Mouse (Mus musculus) stomach, embryonic 16.5 days (tissue): ENCODE results near the gene Xrcc6. TPM values are rescaled to one million over a fixed set of nuclear protein-coding genes. Genes with fewer than 3 reads are reported as not detected.
A peak's percentile ranks its signal among the peaks of the same experiment; 100 is the strongest.
"Not testable (repeated sequence)": the region's sequence is repeated elsewhere in the genome, so short reads cannot be mapped to it uniquely, and the experiment has no call there.

Experiments used
- ATAC-seq: fragments of 200-750 bp; cut with Nextera tagmentation; 2 replicates; pipeline ENCODE4 v1.8.0; 2017; ENCODE audit warnings: moderate number of reproducible peaks, moderate TSS enrichment; ENCODE audit not compliant: insufficient read depth, low FRiP score
- H3K27ac ChIP-seq: fragments of 300-500 bp; sonication (generic); 2 replicates; pipeline ENCODE4 v1.5.1; 2014; ENCODE audit warnings: low read length
- H3K27me3 ChIP-seq: fragments of 300-500 bp; sonication (generic); 2 replicates; pipeline ENCODE4 v1.6.1; 2014; ENCODE audit warnings: low read length, control low read depth, mixed read lengths; ENCODE audit not compliant: control insufficient read depth, insufficient read depth
- H3K36me3 ChIP-seq: fragments of 300-500 bp; sonication (generic); 2 replicates; pipeline ENCODE4 v1.6.1; 2014; ENCODE audit warnings: low read length; ENCODE audit not compliant: control insufficient read depth, insufficient read depth
- H3K4me1 ChIP-seq: fragments of 300-500 bp; sonication (generic); 2 replicates; pipeline ENCODE4 v1.6.1; 2014; ENCODE audit warnings: low read length, control low read depth, mixed read lengths; ENCODE audit not compliant: control insufficient read depth, insufficient read depth
- H3K4me2 ChIP-seq: fragments of 300-500 bp; sonication (generic); 2 replicates; pipeline ENCODE4 v1.6.1; 2014; ENCODE audit warnings: low read depth, low read length, mixed read lengths
- H3K4me3 ChIP-seq: fragments of 300-500 bp; sonication (generic); replicated peaks from 2 replicates; pipeline ENCODE4 v1.5.1; 2014; ENCODE audit warnings: mild to moderate bottlenecking, low read length
- H3K9ac ChIP-seq: fragments of 300-500 bp; sonication (generic); 2 replicates; pipeline ENCODE4 v1.6.1; 2014; ENCODE audit warnings: low read length
- H3K9me3 ChIP-seq: fragments of 300-500 bp; sonication (generic); replicated peaks from 2 replicates; pipeline ENCODE4 v1.6.1; 2016; ENCODE audit warnings: low read length, control low read depth; ENCODE audit not compliant: control insufficient read depth
- WGBS: fragments of 180-500 bp; shearing (Covaris S2); extraction: QIAGEN DNeasy Blood & Tissue Kit; methylation state at CpG from one replicate; pipeline ENCODE4 v1.1.7; 2014; 5-methylcytosine and 5-hydroxymethylcytosine counted together
- polyA plus RNA-seq: library from polyadenylated mRNA; unstranded; fragments of >200 nt; fragmentation: Nextera tagmentation; extraction: Ambion mirVana; gene quantifications from 2 replicates; pipeline ENCODE4 v1.2.1, GENCODE M21; 2015

Gene Xrcc6
- polyA plus RNA-seq, 1 experiment from 2014 or later, result 72.2 TPM

GRCm38 (mm10) chr15:81970498-81970897, 17.1 kb upstream of the Xrcc6 start:
- not testable (repeated sequence) for H3K4me1 ChIP-seq, H3K9me3 ChIP-seq, ATAC-seq, H3K9ac ChIP-seq, H3K27me3 ChIP-seq, H3K36me3 ChIP-seq, H3K4me3 ChIP-seq, H3K4me2 ChIP-seq, H3K27ac ChIP-seq
- WGBS, result 95% methylated on average over 4 of the region's 4 CpGs

- not testable (repeated sequence) for H3K9me3 ChIP-seq, H3K27me3 ChIP-seq, H3K4me3 ChIP-seq, ATAC-seq, H3K27ac ChIP-seq, H3K36me3 ChIP-seq, H3K9ac ChIP-seq, H3K4me2 ChIP-seq, H3K4me1 ChIP-seq
- WGBS, result 91% methylated on average over 8 of the region's 8 CpGs
Measured at GRCm38 (mm10) chr15:81975156-81975555, 12.5 kb upstream of the Xrcc6 start.

- no peaks in the 10 kb centered on the region for H3K27me3 ChIP-seq
- H3K4me3 ChIP-seq, result no peak within 1 kb of the TSS
- no peak within 1 kb of the TSS for H3K9ac ChIP-seq
- no peaks in the 10 kb centered on the region for H3K9me3 ChIP-seq
- no peak for ATAC-seq
- no peak within 1 kb of the TSS for H3K4me2 ChIP-seq
- no peak within 1 kb of the TSS for H3K27ac ChIP-seq
- no peaks in the 10 kb centered on the region for H3K36me3 ChIP-seq
- no peaks in the 10 kb centered on the region for H3K4me1 ChIP-seq
- WGBS, result 95% methylated on average over 23 of the region's 23 CpGs
Measured at GRCm38 (mm10) chr15:81980321-81980720, 7.3 kb upstream of the Xrcc6 start, which contains the start of gene 1700029P11Rik. TSS of gene 1700029P11Rik (plus strand) at chr15:81980540.

- Histone ChIP-seq H3K9me3 (no peaks in the 10 kb centered on the region), H3K4me2 (no peak overlapping the region), H3K9ac (no peak overlapping the region), H3K36me3 (no peaks in the 10 kb centered on the region), H3K27me3 (no peaks in the 10 kb centered on the region), H3K4me1 (no peaks in the 10 kb centered on the region), H3K27ac (no peak overlapping the region), H3K4me3 (no peak overlapping the region)
- WGBS, result 58% methylated on average over 1 of the region's 1 CpGs
- no peak for ATAC-seq
Measured at GRCm38 (mm10) chr15:81982173-81982572, 5.5 kb upstream of the Xrcc6 start.

- H3K27ac ChIP-seq, result no peak overlapping the region
- no peak overlapping the region for H3K4me2 ChIP-seq
- no peaks in the 10 kb centered on the region for H3K27me3 ChIP-seq
- H3K4me3 ChIP-seq, result no peak overlapping the region
- no peaks in the 10 kb centered on the region for H3K9me3 ChIP-seq
- no peaks in the 10 kb centered on the region for H3K4me1 ChIP-seq
- 60% methylated on average over 2 of the region's 2 CpGs for WGBS
- no peaks in the 10 kb centered on the region for H3K36me3 ChIP-seq
- H3K9ac ChIP-seq, result no peak overlapping the region
- ATAC-seq, result no peak
Measured at GRCm38 (mm10) chr15:81985267-81986161, 2.1 kb upstream of the Xrcc6 start.

- ATAC-seq, result peak; percentile 66; the same call in 1 of the 2 replicates
Measured at GRCm38 (mm10) chr15:81989371-81990062, 1.9 kb downstream of the Xrcc6 start.

GRCm38 (mm10) chr15:81990549-81990948, 2.9 kb downstream of the Xrcc6 start:
- H3K27me3 ChIP-seq, result no peaks in the 10 kb centered on the region
- WGBS, result 36% methylated on average over 7 of the region's 7 CpGs
- no peaks in the 10 kb centered on the region for H3K4me1 ChIP-seq
- H3K4me2 ChIP-seq, result no peak overlapping the region
- no peak overlapping the region for H3K4me3 ChIP-seq
- H3K36me3 ChIP-seq, result no peaks in the 10 kb centered on the region
- no peaks in the 10 kb centered on the region for H3K9me3 ChIP-seq
- H3K9ac ChIP-seq, result no peak overlapping the region
- peak; percentile 49; the same call in 1 of the 2 replicates for ATAC-seq
- H3K27ac ChIP-seq, result no peak overlapping the region

More at GRCm38 (mm10) chr15:81989371-81990062, 1.9 kb downstream of the Xrcc6 start:
- Histone ChIP-seq H3K4me3 (no peak overlapping the region), H3K4me1 (no peaks in the 10 kb centered on the region), H3K27me3 (no peaks in the 10 kb centered on the region), H3K4me2 (no peak overlapping the region), H3K27ac (no peak overlapping the region), H3K9me3 (no peaks in the 10 kb centered on the region), H3K36me3 (no peaks in the 10 kb centered on the region), H3K9ac (0 out of 2 replicates have a peak overlapping the region, but pooled peaks have one; percentile 51)
- 37% methylated on average over 11 of the region's 11 CpGs for WGBS

GRCm38 (mm10) chr15:81993992-81994391, 6.4 kb downstream of the Xrcc6 start:
- Histone ChIP-seq H3K9ac (no peak overlapping the region), H3K27me3 (no peaks in the 10 kb centered on the region), H3K27ac (no peak overlapping the region), H3K36me3 (no peaks in the 10 kb centered on the region), H3K4me3 (no peak overlapping the region), H3K4me1 (no peaks in the 10 kb centered on the region), H3K9me3 (no peaks in the 10 kb centered on the region), H3K4me2 (no peak overlapping the region)
- no peak for ATAC-seq
- WGBS, result 73% methylated on average over 6 of the region's 6 CpGs

GRCm38 (mm10) chr15:82004257-82004656, 16.6 kb downstream of the Xrcc6 start:
- no peak overlapping the region for H3K4me2 ChIP-seq
- no peak for ATAC-seq
- H3K9me3 ChIP-seq, result no peaks in the 10 kb centered on the region
- no peaks in the 10 kb centered on the region for H3K36me3 ChIP-seq
- no peak overlapping the region for H3K27ac ChIP-seq
- no peak overlapping the region for H3K9ac ChIP-seq
- no peak overlapping the region for H3K4me3 ChIP-seq
- no peaks in the 10 kb centered on the region for H3K4me1 ChIP-seq
- 60% methylated on average over 8 of the region's 8 CpGs for WGBS
- H3K27me3 ChIP-seq, result no peaks in the 10 kb centered on the region
